Mouse (Mus musculus) thymus, adult 2 months (tissue): ENCODE measurements around the gene Sema3a.

Experiments used
- CTCF ChIP-seq: fragments of 200-500 bp; IDR thresholded peaks from 2 replicates; pipeline ENCODE4 v1.5.1; 2012; ENCODE audit warnings: mild to moderate bottlenecking, control low read depth, low read length, moderate library complexity, borderline replicate concordance; ENCODE audit not compliant: control insufficient read depth, poor library complexity, insufficient read depth; ENCODE audit errors: extremely low read depth
- POLR2A ChIP-seq: fragments of 200-500 bp; IDR thresholded peaks from 2 replicates; pipeline ENCODE4 v1.6.1; 2012; ENCODE audit warnings: mild to moderate bottlenecking, low read length, control low read depth, moderate library complexity; ENCODE audit not compliant: control insufficient read depth, poor library complexity, insufficient read depth; ENCODE audit errors: extremely low read depth

DNA sequence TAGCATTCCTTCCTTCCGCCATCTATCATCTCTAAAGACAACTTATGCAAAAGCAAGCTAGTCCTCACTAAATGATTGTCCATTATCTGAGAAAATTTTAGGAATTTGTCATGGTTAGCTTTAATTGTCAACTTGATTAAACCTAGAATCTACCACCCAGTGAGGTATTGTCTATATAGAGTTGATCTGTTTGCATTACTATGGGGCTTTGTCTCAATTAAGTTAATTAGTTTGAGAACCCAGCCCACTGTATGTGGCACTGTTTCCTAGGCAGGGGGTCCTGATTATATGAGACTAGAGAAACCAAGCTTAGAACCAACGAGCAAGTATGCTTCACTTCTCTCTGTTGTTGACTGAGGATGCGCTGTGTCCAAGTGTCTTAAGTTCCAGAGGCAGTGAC, 194.9 kb downstream of the Sema3a start:
- TF ChIP-seq CTCF = no peak
- no peak for TF ChIP-seq POLR2A
